Mouse (Mus musculus): ENCODE measurements at regions not wholly inside any gene's neighbourhood (a gene's known extent, or its start where the extent isn't known, plus 50 kb on each side); places are given as distances from the start of the nearest gene placed in this dataset.

DNA sequence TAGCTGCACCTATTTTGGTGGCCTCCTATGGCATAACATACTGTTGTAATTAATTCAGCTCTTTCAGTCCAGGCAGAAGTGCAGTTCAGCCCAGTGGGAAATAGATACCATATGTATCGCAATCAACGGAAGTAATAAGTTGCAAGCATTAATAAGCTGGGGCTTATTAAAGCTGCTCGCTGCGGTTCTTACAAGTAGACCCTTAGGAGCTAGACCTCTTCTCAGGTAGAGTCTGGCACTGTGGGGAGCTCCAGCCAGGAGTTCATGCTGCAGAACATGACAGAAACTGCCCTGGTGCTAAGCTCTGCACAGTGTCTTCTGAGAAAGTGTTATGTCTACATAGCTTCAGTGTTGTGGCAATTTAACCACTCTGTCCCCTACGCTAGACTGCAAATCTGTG, 153.5 kb upstream of the Tut7 start:
- H3K27ac ChIP-seq (ENCODE audit: low read length): no peak overlapping the region
- no peaks in the 10 kb centered on the region for H3K9me3 ChIP-seq (replicated peaks; ENCODE audit: control insufficient read depth, low read length, poor library complexity, severe bottlenecking)
- no peak overlapping the region for H3K4me2 ChIP-seq (ENCODE audit: low read length)
- H3K9ac ChIP-seq (ENCODE audit: low read depth, low read length): no peak overlapping the region
- H3K27me3 ChIP-seq (ENCODE audit: control insufficient read depth, insufficient read depth, low read depth, low read length): peaks cover 2% of the 10 kb centered on the region; the same call in 1 of the 2 replicates
- H3K36me3 ChIP-seq (ENCODE audit: control insufficient read depth, insufficient read depth, low read length): no peaks in the 10 kb centered on the region
- WGBS: 80% methylated on average over 5 of the region's 5 CpGs
- ATAC-seq: no peak
- H3K4me1 ChIP-seq (ENCODE audit: control insufficient read depth, insufficient read depth, low read length): peaks cover 5% of the 10 kb centered on the region
- no peak overlapping the region for H3K4me3 ChIP-seq (ENCODE audit: low read depth, low read length)

DNA sequence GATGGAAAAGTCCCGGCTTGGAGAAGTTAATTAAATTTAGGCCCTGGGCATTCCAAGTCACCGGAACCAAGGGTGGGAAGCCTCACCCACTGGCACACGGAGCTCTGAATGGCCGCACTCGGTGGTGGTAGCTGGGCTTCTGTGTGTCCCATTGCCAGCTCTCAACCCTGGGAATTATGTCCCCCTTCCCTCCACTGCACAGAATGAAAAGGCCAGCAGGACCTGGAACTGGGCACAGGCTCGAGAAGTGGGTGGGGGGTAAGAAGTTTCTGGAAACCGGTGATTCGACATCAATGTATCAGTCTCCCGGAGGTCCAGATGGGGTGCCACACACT, 149.1 kb upstream of the Tut7 start:
- 0 out of 2 replicates have a peak overlapping the region, but pooled peaks have one; percentile 6 for H3K9ac ChIP-seq (ENCODE audit: low read depth, low read length)
- H3K27me3 ChIP-seq (ENCODE audit: control insufficient read depth, insufficient read depth, low read depth, low read length): peaks cover 2% of the 10 kb centered on the region
- H3K4me3 ChIP-seq (ENCODE audit: low read depth, low read length): no peak overlapping the region
- peaks cover 11% of the 10 kb centered on the region for H3K4me1 ChIP-seq (ENCODE audit: control insufficient read depth, insufficient read depth, low read length)
- no peaks in the 10 kb centered on the region for H3K36me3 ChIP-seq (ENCODE audit: control insufficient read depth, insufficient read depth, low read length)
- peak; percentile 55 for ATAC-seq
- peak overlapping the region; percentile 42; the same call in 1 of the 2 replicates for H3K4me2 ChIP-seq (ENCODE audit: low read length)
- peak overlapping the region; percentile 0; the same call in 1 of the 2 replicates for H3K27ac ChIP-seq (ENCODE audit: low read length)
- 19% methylated on average over 9 of the region's 9 CpGs for WGBS
- H3K9me3 ChIP-seq (replicated peaks; ENCODE audit: control insufficient read depth, low read length, poor library complexity, severe bottlenecking): no peaks in the 10 kb centered on the region

DNA sequence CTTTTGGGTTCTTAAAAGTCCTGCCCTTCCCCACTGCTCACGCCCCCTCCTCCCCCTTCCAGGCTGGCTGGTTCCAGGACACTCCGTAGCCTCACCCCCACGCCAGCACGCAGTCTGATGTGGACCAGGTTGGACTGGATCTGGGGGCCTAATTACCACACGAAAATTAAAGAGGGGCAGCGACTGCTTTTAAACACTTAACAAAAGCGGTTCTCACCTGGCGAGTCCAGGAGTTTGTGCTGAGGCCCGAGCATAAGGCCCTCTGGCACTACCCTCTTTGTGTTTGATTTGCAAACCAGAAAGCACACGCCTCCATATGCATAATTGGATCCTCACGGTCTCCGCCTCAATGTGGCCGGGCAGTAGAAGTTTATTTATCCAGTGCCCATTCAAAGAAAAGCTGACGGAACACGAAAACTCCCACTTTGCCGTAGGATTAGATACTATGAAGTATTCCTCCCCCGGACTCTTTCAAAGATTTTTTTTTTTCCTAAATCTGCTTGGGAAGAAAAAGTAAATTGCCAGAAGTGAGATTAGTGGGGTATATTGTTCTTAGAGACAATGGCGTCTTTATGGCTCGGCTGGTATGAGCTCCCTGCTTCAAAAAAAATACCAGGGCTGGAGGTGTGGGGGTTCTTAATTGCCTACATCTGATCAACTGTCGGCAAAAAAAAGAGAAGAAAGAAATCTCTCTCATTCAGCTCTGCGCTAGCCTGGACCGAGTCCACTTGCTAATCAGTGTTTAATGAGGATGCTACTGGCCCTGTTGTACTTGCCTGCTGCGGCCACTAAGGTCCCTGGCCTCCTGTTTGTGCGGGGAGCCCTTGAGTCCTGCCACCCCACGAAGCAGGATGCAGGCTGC, 148.5 kb upstream of the Tut7 start:
- H3K9ac ChIP-seq (ENCODE audit: low read depth, low read length): 0 out of 2 replicates have a peak overlapping the region, but pooled peaks have one; percentile 6
- H3K27me3 ChIP-seq (ENCODE audit: control insufficient read depth, insufficient read depth, low read depth, low read length): peaks cover 2% of the 10 kb centered on the region
- ATAC-seq: peak; percentile 80
- 3% methylated on average over 25 of the region's 25 CpGs for WGBS
- peak overlapping the region; percentile 42 for H3K4me2 ChIP-seq (ENCODE audit: low read length)
- H3K36me3 ChIP-seq (ENCODE audit: control insufficient read depth, insufficient read depth, low read length): no peaks in the 10 kb centered on the region
- peaks cover 11% of the 10 kb centered on the region for H3K4me1 ChIP-seq (ENCODE audit: control insufficient read depth, insufficient read depth, low read length)
- H3K27ac ChIP-seq (ENCODE audit: low read length): peak overlapping the region; percentile 0; the same call in 1 of the 2 replicates
- H3K4me3 ChIP-seq (ENCODE audit: low read depth, low read length): 0 out of 2 replicates have a peak overlapping the region, but pooled peaks have one; percentile 5
- H3K9me3 ChIP-seq (replicated peaks; ENCODE audit: control insufficient read depth, low read length, poor library complexity, severe bottlenecking): no peaks in the 10 kb centered on the region

DNA sequence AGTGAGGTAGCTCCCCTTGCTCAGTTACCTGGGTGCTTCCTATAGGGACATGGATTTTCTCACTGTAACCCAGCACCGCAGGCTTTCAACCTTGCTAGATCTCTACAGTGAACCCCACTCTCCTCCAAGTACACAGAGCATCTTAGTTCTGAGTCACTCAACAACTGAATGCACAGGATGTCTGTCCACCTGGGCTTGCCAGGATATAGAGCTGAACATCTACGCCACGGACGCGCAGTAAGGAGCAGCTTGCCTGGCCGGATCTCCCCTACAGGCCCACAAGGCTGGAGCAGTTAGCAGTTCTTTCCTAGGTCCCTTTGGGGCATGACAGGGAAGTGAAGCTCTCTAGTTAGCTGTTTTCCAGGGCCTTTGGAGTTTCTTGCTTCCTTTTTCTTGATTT, 147.5 kb upstream of the Tut7 start:
- Histone ChIP-seq H3K9ac (ENCODE audit: low read depth, low read length) (no peak overlapping the region), H3K4me3 (ENCODE audit: low read depth, low read length) (no peak overlapping the region), H3K27me3 (ENCODE audit: control insufficient read depth, insufficient read depth, low read depth, low read length) (peaks cover 2% of the 10 kb centered on the region), H3K27ac (ENCODE audit: low read length) (no peak overlapping the region), H3K36me3 (ENCODE audit: control insufficient read depth, insufficient read depth, low read length) (no peaks in the 10 kb centered on the region), H3K9me3 (replicated peaks; ENCODE audit: control insufficient read depth, low read length, poor library complexity, severe bottlenecking) (no peaks in the 10 kb centered on the region), H3K4me1 (ENCODE audit: control insufficient read depth, insufficient read depth, low read length) (peaks cover 11% of the 10 kb centered on the region), H3K4me2 (ENCODE audit: low read length) (no peak overlapping the region)
- WGBS: 29% methylated on average over 6 of the region's 6 CpGs
- no peak for ATAC-seq

DNA sequence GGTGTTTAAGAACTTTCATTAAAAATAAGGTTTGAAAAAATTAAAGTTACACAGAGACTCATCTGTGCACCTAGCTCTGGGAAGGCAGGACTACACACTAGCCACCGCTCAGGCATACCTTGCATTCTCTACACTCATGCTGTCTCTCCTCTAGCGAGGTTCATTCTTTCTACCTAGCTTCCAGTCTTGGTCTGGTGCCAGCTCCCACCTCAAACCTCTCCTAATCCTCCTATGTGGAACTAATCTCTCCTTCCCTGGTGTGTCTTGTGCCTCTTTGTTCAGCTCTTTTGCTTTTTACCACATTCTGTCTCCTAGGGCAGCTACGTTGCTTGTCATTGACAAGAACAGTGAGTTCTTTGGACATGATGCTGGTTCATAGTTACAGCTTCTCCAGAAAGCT, 146.5 kb upstream of the Tut7 start:
- Histone ChIP-seq H3K9ac (ENCODE audit: low read depth, low read length) (no peak overlapping the region), H3K27me3 (ENCODE audit: control insufficient read depth, insufficient read depth, low read depth, low read length) (peaks cover 2% of the 10 kb centered on the region), H3K4me3 (ENCODE audit: low read depth, low read length) (no peak overlapping the region), H3K4me1 (ENCODE audit: control insufficient read depth, insufficient read depth, low read length) (peaks cover 11% of the 10 kb centered on the region), H3K27ac (ENCODE audit: low read length) (no peak overlapping the region), H3K9me3 (replicated peaks; ENCODE audit: control insufficient read depth, low read length, poor library complexity, severe bottlenecking) (no peaks in the 10 kb centered on the region), H3K4me2 (ENCODE audit: low read length) (no peak overlapping the region), H3K36me3 (ENCODE audit: control insufficient read depth, insufficient read depth, low read length) (no peaks in the 10 kb centered on the region)
- 28% methylated on average over 3 of the region's 3 CpGs for WGBS
- no peak for ATAC-seq

DNA sequence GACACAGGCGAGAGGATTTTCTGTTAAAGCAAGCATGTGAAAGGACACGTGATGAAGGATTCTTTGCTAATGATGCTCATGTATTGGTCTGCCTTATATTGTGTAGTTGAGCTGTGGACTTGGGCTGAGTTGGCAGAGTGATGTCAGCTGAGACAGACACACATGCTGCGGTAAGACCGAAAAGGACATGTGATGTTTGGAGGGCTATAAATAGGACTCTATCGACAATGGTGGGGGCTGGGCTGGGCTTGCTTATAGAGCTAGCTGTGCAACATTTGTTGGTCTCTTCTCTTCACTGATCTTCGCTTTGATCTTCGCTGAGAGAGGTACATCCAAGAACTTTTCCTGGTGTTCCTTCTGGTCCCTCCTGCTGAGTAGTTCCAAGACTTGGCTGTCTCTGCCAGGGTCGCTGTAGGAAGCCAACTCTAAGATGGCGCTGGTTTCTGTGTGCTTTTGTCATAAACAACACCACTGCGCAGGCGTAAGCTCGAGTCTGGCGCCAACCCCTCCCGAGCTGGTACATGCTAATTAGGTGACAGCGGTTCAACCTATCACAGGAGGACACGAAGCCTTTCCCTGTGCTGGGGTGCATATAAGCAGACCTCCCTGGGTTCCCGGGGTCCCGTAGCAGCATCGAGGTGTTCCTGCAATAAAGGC, 145.8 kb upstream of the Tut7 start:
- no peaks in the 10 kb centered on the region for H3K36me3 ChIP-seq (ENCODE audit: control insufficient read depth, insufficient read depth, low read length)
- H3K27ac ChIP-seq (ENCODE audit: low read length): no peak overlapping the region
- ATAC-seq: no peak
- peaks cover 2% of the 10 kb centered on the region for H3K27me3 ChIP-seq (ENCODE audit: control insufficient read depth, insufficient read depth, low read depth, low read length)
- H3K9me3 ChIP-seq (replicated peaks; ENCODE audit: control insufficient read depth, low read length, poor library complexity, severe bottlenecking): no peaks in the 10 kb centered on the region
- no peak overlapping the region for H3K4me2 ChIP-seq (ENCODE audit: low read length)
- peaks cover 11% of the 10 kb centered on the region for H3K4me1 ChIP-seq (ENCODE audit: control insufficient read depth, insufficient read depth, low read length)
- no peak overlapping the region for H3K9ac ChIP-seq (ENCODE audit: low read depth, low read length)
- H3K4me3 ChIP-seq (ENCODE audit: low read depth, low read length): no peak overlapping the region
- 79% methylated on average over 19 of the region's 19 CpGs for WGBS

DNA sequence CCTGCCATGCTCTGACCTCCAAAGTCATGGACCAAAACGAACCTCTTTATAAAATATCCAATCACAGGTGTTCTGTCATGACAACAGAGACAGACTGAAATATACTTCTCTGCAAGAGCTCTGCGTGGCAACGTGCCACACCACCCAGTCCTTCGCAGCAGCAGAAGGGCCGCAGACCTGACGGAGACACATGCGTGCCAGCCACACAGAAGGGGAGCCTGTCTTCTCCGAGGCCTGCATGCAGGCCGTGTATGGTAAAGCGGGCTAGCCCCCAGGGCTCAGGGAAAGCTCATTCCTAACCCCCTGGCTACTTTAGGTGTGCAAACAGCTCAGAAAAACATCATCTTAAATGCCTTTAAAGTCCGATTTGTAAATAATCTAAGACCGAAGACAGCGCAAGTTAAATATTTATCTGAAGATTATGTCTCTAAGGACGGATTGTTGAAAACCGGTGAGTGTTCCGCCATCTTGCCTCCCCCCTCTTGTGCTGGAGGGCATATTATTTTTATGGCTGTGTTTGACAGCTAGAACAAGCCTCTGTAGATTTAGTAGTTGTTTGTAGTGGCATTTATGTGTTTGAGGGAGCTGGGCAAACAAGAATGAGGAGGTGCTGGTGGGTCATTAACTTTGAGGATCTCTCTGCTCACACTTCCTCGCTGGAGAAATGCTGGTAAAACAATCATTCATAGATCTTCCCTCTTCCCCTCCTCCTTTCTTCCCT, 143.7 kb upstream of the Tut7 start:
- Histone ChIP-seq H3K27ac (ENCODE audit: low read length) (no peak overlapping the region), H3K4me3 (ENCODE audit: low read depth, low read length) (no peak overlapping the region), H3K27me3 (ENCODE audit: control insufficient read depth, insufficient read depth, low read depth, low read length) (no peaks in the 10 kb centered on the region; the same call in 1 of the 2 replicates), H3K9ac (ENCODE audit: low read depth, low read length) (no peak overlapping the region), H3K36me3 (ENCODE audit: control insufficient read depth, insufficient read depth, low read length) (no peaks in the 10 kb centered on the region), H3K9me3 (replicated peaks; ENCODE audit: control insufficient read depth, low read length, poor library complexity, severe bottlenecking) (no peaks in the 10 kb centered on the region), H3K4me2 (ENCODE audit: low read length) (no peak overlapping the region), H3K4me1 (ENCODE audit: control insufficient read depth, insufficient read depth, low read length) (peaks cover 11% of the 10 kb centered on the region)
- no peak for ATAC-seq
- WGBS: 81% methylated on average over 17 of the region's 17 CpGs

DNA sequence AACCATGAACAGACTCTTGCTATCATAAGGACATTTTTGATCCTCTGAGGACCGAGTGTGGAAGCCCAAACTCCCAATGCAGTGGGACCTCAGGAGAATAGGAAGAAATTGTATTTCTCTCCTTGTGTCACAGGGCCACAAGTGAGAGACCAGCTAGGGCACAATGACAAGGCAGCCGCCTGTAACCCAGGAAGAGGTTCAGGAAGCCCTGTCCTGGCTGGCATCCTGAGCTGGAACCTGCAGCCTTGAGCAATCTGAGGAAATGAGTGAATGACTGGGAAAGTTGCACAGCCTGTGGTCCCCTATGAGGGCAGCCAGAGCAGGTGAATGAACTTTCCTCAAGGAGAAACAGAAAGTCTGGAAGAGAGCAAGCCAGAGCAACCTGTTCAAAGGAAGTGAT, 142.0 kb upstream of the Tut7 start:
- H3K9me3 ChIP-seq (replicated peaks; ENCODE audit: control insufficient read depth, low read length, poor library complexity, severe bottlenecking): no peaks in the 10 kb centered on the region
- 88% methylated on average over 2 of the region's 2 CpGs for WGBS
- H3K36me3 ChIP-seq (ENCODE audit: control insufficient read depth, insufficient read depth, low read length): no peaks in the 10 kb centered on the region
- H3K27me3 ChIP-seq (ENCODE audit: control insufficient read depth, insufficient read depth, low read depth, low read length): no peaks in the 10 kb centered on the region
- no peak overlapping the region for H3K4me2 ChIP-seq (ENCODE audit: low read length)
- 0 out of 2 replicates have a peak, but pooled peaks cover 3% of the 10 kb centered on the region for H3K4me1 ChIP-seq (ENCODE audit: control insufficient read depth, insufficient read depth, low read length)
- no peak for ATAC-seq
- H3K4me3 ChIP-seq (ENCODE audit: low read depth, low read length): no peak overlapping the region
- H3K27ac ChIP-seq (ENCODE audit: low read length): no peak overlapping the region
- no peak overlapping the region for H3K9ac ChIP-seq (ENCODE audit: low read depth, low read length)

Data from midbrain, embryonic 16.5 days (tissue).